Mouse (Mus musculus): ENCODE results near the gene Sec11a. TPM values are rescaled to one million over a fixed set of nuclear protein-coding genes. Genes with fewer than 3 reads are reported as not detected.

Sec11a gene
- polyA plus RNA-seq, 1 experiment from 2014 or later: 256 TPM

- Histone ChIP-seq H3K27ac (no peak overlapping the region), H3K4me1 (peaks cover 28% of the 10 kb centered on the region), H3K9ac (no peak overlapping the region), H3K36me3 (peaks cover 64% of the 10 kb centered on the region), H3K4me3 (no peak overlapping the region), H3K4me2 (replicated peaks) (no peak overlapping the region), H3K9me3 (no peaks in the 10 kb centered on the region), H3K27me3 (no peaks in the 10 kb centered on the region)
- ATAC-seq (ENCODE audit: low FRiP score, low read depth): no peak
- WGBS: 78% methylated on average over 1 of the region's 1 CpGs
Observed at GRCm38 (mm10) chr7:80864151-80864550, 83.4 kb downstream of the Sec11a start.

DNA sequence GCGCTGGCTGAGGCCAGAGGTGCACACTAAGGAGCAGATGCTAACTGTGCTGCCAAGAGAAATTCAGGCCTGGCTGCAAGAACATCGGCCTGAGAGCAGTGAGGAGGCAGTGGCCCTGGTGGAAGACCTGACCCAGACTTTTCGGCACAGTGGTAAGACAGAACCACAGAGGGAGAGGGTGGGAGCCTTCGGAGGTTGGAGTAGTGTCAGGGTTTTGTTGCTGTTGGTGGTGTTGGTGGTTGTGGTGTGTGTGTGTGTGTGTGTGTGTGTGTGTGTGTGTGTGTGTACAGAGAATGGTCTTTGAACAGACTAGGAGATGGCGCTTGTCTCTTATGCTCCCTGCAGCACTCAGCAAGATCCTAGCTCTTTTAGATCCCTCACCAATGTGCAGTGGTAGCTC is 84.1 kb downstream of the Sec11a start:
- H3K27me3 ChIP-seq: no peaks in the 10 kb centered on the region
- H3K4me1 ChIP-seq: peaks cover 28% of the 10 kb centered on the region
- H3K4me2 ChIP-seq (replicated peaks): peak overlapping the region; percentile 19
- H3K27ac ChIP-seq: no peak overlapping the region
- H3K9ac ChIP-seq: peak overlapping the region; percentile 50
- WGBS: 89% methylated on average over 5 of the region's 5 CpGs
- peaks cover 57% of the 10 kb centered on the region for H3K36me3 ChIP-seq
- no peak for ATAC-seq (ENCODE audit: low FRiP score, low read depth)
- H3K9me3 ChIP-seq: no peaks in the 10 kb centered on the region
- no peak overlapping the region for H3K4me3 ChIP-seq

- peak overlapping the region; percentile 20; the same call in 1 of the 2 replicates for H3K4me3 ChIP-seq
Observed at GRCm38 (mm10) chr7:80862475-80862874, 85.1 kb downstream of the Sec11a start.

DNA sequence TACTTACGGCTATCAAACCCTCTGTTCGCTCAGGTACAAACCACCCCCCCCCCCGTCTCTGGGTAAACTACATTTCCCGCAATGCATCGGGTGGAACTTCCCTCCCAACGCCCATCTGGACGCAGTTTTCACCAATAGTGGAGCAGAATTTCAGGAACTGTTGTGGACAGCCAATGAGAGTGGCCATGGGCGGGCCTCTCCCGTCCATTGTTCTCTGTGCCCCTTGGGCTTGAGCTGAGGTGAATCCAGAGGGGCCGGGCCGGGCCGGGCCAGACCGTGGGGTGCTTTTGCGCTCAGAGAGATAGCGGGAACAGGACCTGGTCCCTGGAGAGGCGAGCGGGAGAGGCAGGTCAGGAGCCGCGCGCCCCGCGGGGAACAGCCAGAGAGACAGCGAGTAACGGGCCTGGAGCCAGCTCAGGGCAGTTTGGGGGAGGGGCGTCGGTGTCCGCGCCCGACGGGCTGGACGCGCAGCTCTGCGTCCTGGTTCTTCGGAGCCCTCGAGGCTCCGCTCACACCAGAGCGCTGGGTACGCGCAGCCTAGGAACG is 86.8 kb downstream of the Sec11a start, which contains the start of gene Zscan2:
Gene Zscan2 (plus strand): TSS at position 192 of the 546 bp plus-strand sequence.
- WGBS: under 1% methylated on average over 38 of the region's 40 CpGs
- H3K9ac ChIP-seq: peak within 1 kb of the TSS; percentile 94
- H3K9me3 ChIP-seq: no peaks in the 10 kb centered on the region
- peak within 1 kb of the TSS; percentile 79; the same call in 1 of the 2 replicates for H3K27ac ChIP-seq
- peaks cover 30% of the 10 kb centered on the region for H3K36me3 ChIP-seq
- H3K4me2 ChIP-seq (replicated peaks): peak within 1 kb of the TSS; percentile 80
- ATAC-seq (ENCODE audit: low FRiP score, low read depth): peak; percentile 98
- H3K4me1 ChIP-seq: peaks cover 28% of the 10 kb centered on the region
- H3K27me3 ChIP-seq: no peaks in the 10 kb centered on the region
- H3K4me3 ChIP-seq: peak within 1 kb of the TSS; percentile 81

More at GRCm38 (mm10) chr7:80862475-80862874, 85.1 kb downstream of the Sec11a start:
- Histone ChIP-seq H3K4me2 (replicated peaks) (peak overlapping the region; percentile 80), H3K36me3 (peaks cover 47% of the 10 kb centered on the region), H3K27me3 (no peaks in the 10 kb centered on the region), H3K27ac (no peak overlapping the region), H3K9me3 (no peaks in the 10 kb centered on the region), H3K4me1 (peaks cover 28% of the 10 kb centered on the region), H3K9ac (no peak overlapping the region)
- ATAC-seq (ENCODE audit: low FRiP score, low read depth): no peak
- 85% methylated on average over 2 of the region's 2 CpGs for WGBS

DNA sequence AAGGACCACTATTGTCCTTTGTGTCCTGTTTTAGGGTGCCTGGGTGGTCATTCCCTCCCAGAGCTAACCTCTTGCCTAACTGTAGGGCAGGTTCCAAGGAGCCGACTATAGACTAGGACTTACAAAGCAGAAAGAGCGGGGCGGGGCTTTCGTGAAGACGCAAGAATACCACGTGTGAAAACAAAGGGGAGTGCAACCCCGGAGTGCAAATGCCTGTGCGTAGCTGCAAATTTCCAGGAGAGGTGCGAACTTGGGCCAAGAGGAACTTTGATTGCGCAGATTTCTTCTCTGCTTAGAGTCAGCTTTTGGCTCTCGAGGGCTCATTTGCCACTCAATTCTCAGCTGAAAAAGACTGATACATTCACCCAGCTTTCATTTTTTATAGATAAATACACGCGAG is 87.4 kb downstream of the Sec11a start:
- Histone ChIP-seq H3K27ac (no peak overlapping the region), H3K9me3 (no peaks in the 10 kb centered on the region), H3K27me3 (no peaks in the 10 kb centered on the region), H3K9ac (peak overlapping the region; percentile 94), H3K4me1 (peaks cover 27% of the 10 kb centered on the region), H3K4me2 (replicated peaks) (peak overlapping the region; percentile 80), H3K4me3 (peak overlapping the region; percentile 81), H3K36me3 (peaks cover 24% of the 10 kb centered on the region)
- WGBS: under 1% methylated on average over 13 of the region's 13 CpGs
- ATAC-seq (ENCODE audit: low FRiP score, low read depth): peak; percentile 70; the same call in 1 of the 2 replicates

GRCm38 (mm10) chr7:80857181-80857580 is 90.4 kb downstream of the Sec11a start:
- ATAC-seq (ENCODE audit: low FRiP score, low read depth): no peak
- Histone ChIP-seq H3K4me3 (no peak overlapping the region), H3K27me3 (no peaks in the 10 kb centered on the region), H3K4me2 (replicated peaks) (no peak overlapping the region), H3K36me3 (no peaks in the 10 kb centered on the region), H3K27ac (no peak overlapping the region), H3K9me3 (no peaks in the 10 kb centered on the region), H3K9ac (no peak overlapping the region), H3K4me1 (peaks cover 10% of the 10 kb centered on the region)
- 24% methylated on average over 6 of the region's 6 CpGs for WGBS

DNA sequence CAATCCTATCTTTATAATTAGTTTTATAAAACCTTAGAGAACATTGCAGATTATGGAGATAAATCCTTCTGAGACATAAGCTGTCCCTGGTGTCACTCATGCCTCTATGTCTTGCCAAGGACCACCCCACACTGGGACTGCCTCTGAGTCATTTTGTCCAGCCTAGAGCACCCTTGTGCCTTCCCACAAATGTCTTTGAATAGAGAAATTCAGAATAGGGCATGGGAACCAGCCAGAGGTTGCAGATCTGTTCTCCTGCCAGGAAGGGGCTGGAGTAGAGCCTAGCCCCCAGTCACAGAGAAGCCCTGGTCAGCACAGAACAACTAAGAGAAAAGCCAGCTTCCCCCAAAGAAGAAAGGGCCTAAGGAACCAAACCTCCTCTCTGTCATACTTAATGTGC is 92.3 kb downstream of the Sec11a start:
- Histone ChIP-seq H3K4me2 (replicated peaks) (no peak overlapping the region), H3K27ac (no peak overlapping the region), H3K9me3 (no peaks in the 10 kb centered on the region), H3K36me3 (no peaks in the 10 kb centered on the region), H3K4me1 (0 out of 2 replicates have a peak, but pooled peaks cover 2% of the 10 kb centered on the region), H3K4me3 (no peak overlapping the region), H3K27me3 (no peaks in the 10 kb centered on the region), H3K9ac (no peak overlapping the region)
- no peak for ATAC-seq (ENCODE audit: low FRiP score, low read depth)

Other genes with a start within 250 kb of the Sec11a start
- gene Iqgap1, start 121.8 kb downstream of the Sec11a start, polyA plus RNA-seq (2015; fragmentation: Nextera tagmentation; extraction: Ambion mirVana): 50.1 and 52.9 TPM in 2 replicates
- 3.6 and 4.5 TPM in 2 replicates for gene Zscan2, start 86.9 kb downstream of the Sec11a start, polyA plus RNA-seq (2015; fragmentation: Nextera tagmentation; extraction: Ambion mirVana)
- 32.5 TPM in 2 replicates for gene Wdr73, start 46.5 kb downstream of the Sec11a start, polyA plus RNA-seq (2015; fragmentation: Nextera tagmentation; extraction: Ambion mirVana)
- 6.1 and 6.5 TPM in 2 replicates for gene Nmb, start 42.7 kb downstream of the Sec11a start, polyA plus RNA-seq (2015; fragmentation: Nextera tagmentation; extraction: Ambion mirVana)
- gene Zfp592, start 45.9 kb upstream of the Sec11a start, polyA plus RNA-seq (2015; fragmentation: Nextera tagmentation; extraction: Ambion mirVana): 10.4 and 12.9 TPM in 2 replicates
- 2.3 and 2.4 TPM in 2 replicates for gene Alpk3, start 109.8 kb upstream of the Sec11a start, polyA plus RNA-seq (2015; fragmentation: Nextera tagmentation; extraction: Ambion mirVana)
- gene Slc28a1, start 167.0 kb upstream of the Sec11a start, polyA plus RNA-seq (2015; fragmentation: Nextera tagmentation; extraction: Ambion mirVana): 0.06 and 0.13 TPM in 2 replicates

Data from limb, embryonic 13.5 days (tissue).